Mouse (Mus musculus) testis, adult 2 months (tissue): ENCODE results near the gene Mob3b.

Experiments used
- CTCF ChIP-seq: fragments of 200-500 bp; IDR thresholded peaks from 2 replicates; pipeline ENCODE4 v1.5.1; 2012; ENCODE audit warnings: low read depth, mild to moderate bottlenecking, inconsistent platforms, low read length, moderate library complexity; ENCODE audit not compliant: control insufficient read depth, insufficient read depth, insufficient replicate concordance
- POLR2A ChIP-seq: fragments of 200-500 bp; IDR thresholded peaks from 2 replicates; pipeline ENCODE4 v1.6.1; 2012; ENCODE audit warnings: low read depth, mild to moderate bottlenecking, inconsistent platforms, low read length, moderate library complexity; ENCODE audit not compliant: control insufficient read depth

DNA sequence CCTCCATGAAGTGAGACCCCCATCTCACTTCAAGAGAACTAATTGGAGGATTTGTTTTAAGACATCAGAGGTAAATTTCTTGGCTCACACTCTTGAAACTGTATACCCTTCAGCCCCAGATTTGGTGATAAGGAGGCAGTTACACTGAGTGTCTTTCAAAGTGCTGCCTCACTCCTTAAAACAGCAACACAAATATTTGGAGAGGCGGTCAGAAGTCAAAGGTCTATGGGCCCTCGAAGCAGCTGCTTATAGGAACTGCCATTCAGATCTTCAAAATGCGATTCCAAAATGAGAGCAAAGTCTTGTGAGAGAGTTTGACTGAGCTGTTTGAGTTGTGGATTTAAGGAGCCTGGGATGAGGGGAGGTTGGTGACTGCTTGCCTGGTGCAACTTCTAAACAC is 125.7 kb downstream of the Mob3b start:
- TF ChIP-seq CTCF (no peak), POLR2A (no peak)
